Mouse (Mus musculus) liver, adult 2 months (tissue): ENCODE results near the gene Slc39a11.

Source experiments
- CTCF ChIP-seq: fragments of 200-500 bp; IDR thresholded peaks from 2 replicates; pipeline ENCODE4 v1.5.1; 2011; ENCODE audit warnings: low read depth, low read length, control low read depth
- POLR2A ChIP-seq: fragments of 200-500 bp; IDR thresholded peaks from 2 replicates; pipeline ENCODE4 v1.6.1; 2011; ENCODE audit warnings: low read length, control low read depth; ENCODE audit not compliant: insufficient read depth; ENCODE audit errors: extremely low read depth

- TF ChIP-seq CTCF (no peak), POLR2A (peak; percentile 91)
Measured at GRCm38 (mm10) chr11:113201470-113201997, 448.3 kb downstream of the Slc39a11 start.
